Mouse (Mus musculus): ENCODE measurements around the gene Kri1. TPM values are rescaled to one million over a fixed set of nuclear protein-coding genes. Genes with fewer than 3 reads are reported as not detected.

The Kri1 gene
- total and polyA plus RNA-seq, 3 experiments, result 76.1 to 233 (median 199) TPM

DNA sequence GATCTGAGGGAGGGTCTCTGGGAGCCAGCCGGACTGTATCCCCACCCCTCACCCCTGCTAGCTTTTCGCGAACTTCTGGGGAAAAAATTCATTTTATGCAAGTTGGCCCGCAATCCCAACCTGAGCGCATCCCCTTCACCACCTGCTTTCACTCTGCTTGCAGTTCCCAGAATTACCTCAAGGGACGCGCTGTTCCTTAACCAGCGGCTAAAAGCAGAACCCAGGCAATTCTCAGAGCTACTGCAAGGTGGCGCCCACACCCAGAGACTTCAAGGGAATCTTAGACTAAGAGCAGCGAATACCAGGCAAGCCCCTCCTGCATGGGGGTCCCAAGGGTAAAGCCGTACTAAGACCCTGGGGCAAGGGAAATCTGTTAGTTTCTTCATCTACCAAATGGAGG is 46.4 kb downstream of the Kri1 start (continued):
- no peak for TF ChIP-seq MAFK (IDR thresholded peaks at IDR 0.05; ENCODE audit: borderline replicate concordance, low read depth, low read length)
- TF ChIP-seq RCOR1 (IDR thresholded peaks at IDR 0.05; ENCODE audit: low read depth, low read length), result peak; percentile 59; the same call in 1 of the 2 replicates
- TF ChIP-seq SMC3 (IDR thresholded peaks at IDR 0.05; ENCODE audit: low read depth, low read length), result peak; percentile 98
- no peak for TF ChIP-seq BHLHE40 (IDR thresholded peaks at IDR 0.05; ENCODE audit: borderline replicate concordance, low read depth, low read length)
- TF ChIP-seq POLR2AphosphoS5 (IDR thresholded peaks at IDR 0.05; ENCODE audit: borderline replicate concordance, low read depth, low read length), result no peak
- no peak for TF ChIP-seq CHD2 (IDR thresholded peaks at IDR 0.05; ENCODE audit: low read length)
- peak; percentile 66; the same call in 1 of the 2 replicates for TF ChIP-seq MXI1 (IDR thresholded peaks at IDR 0.05; ENCODE audit: low read depth, low read length)
- no peak for TF ChIP-seq GABPA (IDR thresholded peaks at IDR 0.05; ENCODE audit: low read depth, low read length)
- no peak for TF ChIP-seq KAT2A (conservative IDR thresholded peaks at IDR 0.05; ENCODE audit: low read depth, low read length)
- TF ChIP-seq ELF1 (IDR thresholded peaks at IDR 0.05; ENCODE audit: low read depth, low read length), result peak; percentile 40; the same call in 1 of the 2 replicates
- no peak for TF ChIP-seq TAL1 (IDR thresholded peaks at IDR 0.05; ENCODE audit: low read length)

DNA sequence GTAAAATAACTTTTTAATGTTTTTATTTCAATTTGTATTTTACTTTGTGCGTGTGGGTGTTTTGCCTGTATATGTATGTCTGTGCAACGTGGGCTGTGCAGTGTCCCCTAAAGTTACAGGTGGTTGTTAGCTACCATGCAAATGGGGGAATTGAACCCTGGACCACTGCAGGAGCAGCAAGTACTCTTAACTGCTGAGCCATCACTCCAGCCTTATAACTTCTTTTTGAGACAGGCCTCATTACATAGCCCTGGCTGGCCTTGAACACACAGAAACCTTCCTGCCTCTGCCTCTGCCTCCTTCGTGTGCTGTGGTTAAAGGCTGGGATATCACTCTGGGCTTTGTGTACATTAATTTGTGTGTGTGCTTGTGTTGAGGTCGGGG is 48.3 kb downstream of the Kri1 start:
- peak overlapping the region; percentile 81 for H3K9ac ChIP-seq (ENCODE audit: control insufficient read depth, low read depth, low read length, poor library complexity, severe bottlenecking)
- peaks cover 15 to 22% of the 10 kb centered on the region in 2 experiments for H3K36me3 ChIP-seq (ENCODE audit: control insufficient read depth in 1 of 2, insufficient read depth in 2 of 2, low read length in 2 of 2)
- 0 out of 2 replicates have a peak, but pooled peaks have one; percentile 4 for TF ChIP-seq UBTF (IDR thresholded peaks at IDR 0.05; ENCODE audit: borderline replicate concordance, insufficient read depth, low read depth, low read length)
- TF ChIP-seq POLR2AphosphoS5 (IDR thresholded peaks at IDR 0.05; ENCODE audit: borderline replicate concordance, low read depth, low read length), result 0 out of 2 replicates have a peak, but pooled peaks have one; percentile 2
- TF ChIP-seq CHD2 (IDR thresholded peaks at IDR 0.05; ENCODE audit: low read length), result no peak
- peaks cover 43% of the 10 kb centered on the region for H3K79me2 ChIP-seq (ENCODE audit: control insufficient read depth, insufficient read depth, low read length, poor library complexity)
- peaks cover 12 to 30% of the 10 kb centered on the region in 2 experiments; a peak in 3 of 4 replicates for H3K4me1 ChIP-seq (ENCODE audit: control insufficient read depth in 1 of 2, insufficient read depth in 2 of 2, low read length in 2 of 2)
- peak overlapping the region; percentile 86 for H3K27ac ChIP-seq (ENCODE audit: control insufficient read depth, low read depth, low read length)
- H3K4me3 ChIP-seq (ENCODE audit: control insufficient read depth in 1 of 2, insufficient read depth in 1 of 2, low read depth in 2 of 2, low read length in 2 of 2), result peak overlapping the region; percentile 79 to 96
- DNase-seq (ENCODE audit: low read depth, low spot score), result peak; percentile 88
- H3K9me3 ChIP-seq (replicated peaks; ENCODE audit: insufficient read depth, low read length), result no peaks in the 10 kb centered on the region
- H3K27me3 ChIP-seq (ENCODE audit: control insufficient read depth in 1 of 2, insufficient read depth in 2 of 2, low read length in 2 of 2), result no peaks in the 10 kb centered on the region

DNA sequence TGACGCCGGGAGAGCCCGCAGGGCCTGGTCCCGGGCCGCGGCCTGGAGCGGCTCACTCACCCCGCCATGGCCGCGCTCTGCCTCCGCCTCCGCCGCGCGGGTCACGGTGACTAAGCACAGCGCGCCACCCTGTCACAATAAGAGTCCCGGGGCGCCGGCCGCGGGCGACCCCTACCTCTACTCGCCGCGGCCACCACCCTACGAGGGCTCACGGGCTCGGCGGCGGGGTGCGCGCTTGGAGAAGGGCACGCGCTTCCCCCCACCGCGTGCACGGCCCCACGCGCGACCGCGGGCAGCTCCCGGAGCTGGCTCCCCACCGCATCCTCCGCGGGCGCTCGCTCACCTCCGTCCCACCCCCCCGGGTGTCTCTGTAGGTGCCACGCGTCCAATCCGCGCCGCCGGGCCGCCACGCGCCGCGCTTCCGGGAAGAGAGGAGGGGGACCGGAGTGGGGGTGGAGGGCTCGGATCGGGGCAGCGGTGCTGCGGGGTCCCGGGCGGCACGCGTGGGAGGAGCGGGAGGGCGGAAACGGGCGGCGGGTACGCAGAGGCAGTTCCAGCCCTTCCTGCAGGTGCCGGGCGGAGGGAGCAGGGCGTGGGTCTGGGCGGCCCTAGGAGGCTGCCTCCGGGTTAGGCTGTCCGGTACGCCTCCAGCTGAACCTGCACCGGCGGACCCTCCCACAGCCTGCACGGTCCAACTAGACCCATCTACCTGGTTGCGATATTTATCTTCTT is 48.9 kb downstream of the Kri1 start, which contains the start of gene Keap1:
Keap1 (minus strand) TSS at position 629 of the 732 bp plus-strand sequence.
- peaks cover 12 to 30% of the 10 kb centered on the region in 2 experiments; a peak in 3 of 4 replicates for H3K4me1 ChIP-seq (ENCODE audit: control insufficient read depth in 1 of 2, insufficient read depth in 2 of 2, low read length in 2 of 2)
- H3K9me3 ChIP-seq (replicated peaks; ENCODE audit: insufficient read depth, low read length), result no peaks in the 10 kb centered on the region
- DNase-seq (ENCODE audit: low read depth, low spot score), result peak; percentile 92
- peak within 1 kb of the TSS; percentile 86 for H3K27ac ChIP-seq (ENCODE audit: control insufficient read depth, low read depth, low read length)
- H3K9ac ChIP-seq (ENCODE audit: control insufficient read depth, low read depth, low read length, poor library complexity, severe bottlenecking), result peak within 1 kb of the TSS; percentile 81
- peak within 1 kb of the TSS; percentile 79 to 96 for H3K4me3 ChIP-seq (ENCODE audit: control insufficient read depth in 1 of 2, insufficient read depth in 1 of 2, low read depth in 2 of 2, low read length in 2 of 2)
- peaks cover 44% of the 10 kb centered on the region for H3K79me2 ChIP-seq (ENCODE audit: control insufficient read depth, insufficient read depth, low read length, poor library complexity)
- no peaks in the 10 kb centered on the region for H3K27me3 ChIP-seq (ENCODE audit: control insufficient read depth in 1 of 2, insufficient read depth in 2 of 2, low read length in 2 of 2)
- peaks cover 20 to 22% of the 10 kb centered on the region in 2 experiments for H3K36me3 ChIP-seq (ENCODE audit: control insufficient read depth in 1 of 2, insufficient read depth in 2 of 2, low read length in 2 of 2)
- peak; percentile 91 for TF ChIP-seq MXI1 (IDR thresholded peaks at IDR 0.05; ENCODE audit: low read depth, low read length)
- no peak for TF ChIP-seq ZC3H11A (IDR thresholded peaks at IDR 0.05; ENCODE audit: low read depth, low read length)
- TF ChIP-seq RAD21 (IDR thresholded peaks at IDR 0.05; ENCODE audit: low read depth, low read length), result no peak
- peak in 1 of 3 experiments; percentile 10; a peak in 1 of 6 replicates for TF ChIP-seq CTCF (IDR thresholded peaks at IDR 0.05 in 2 of 3, conservative IDR thresholded peaks at IDR 0.05 in 1 of 3; ENCODE audit: control insufficient read depth in 1 of 3, insufficient read depth in 1 of 3, low read depth in 2 of 3, low read length in 3 of 3, poor library complexity in 1 of 3, severe bottlenecking in 1 of 3)
- peak; percentile 86 for TF ChIP-seq SIN3A (IDR thresholded peaks at IDR 0.05; ENCODE audit: low read length)
- TF ChIP-seq MAZ (IDR thresholded peaks at IDR 0.05; ENCODE audit: low read depth, low read length), result peak; percentile 98
- TF ChIP-seq ZKSCAN1 (IDR thresholded peaks at IDR 0.05; ENCODE audit: low read depth, low read length), result no peak
- TF ChIP-seq TCF12 (IDR thresholded peaks at IDR 0.05; ENCODE audit: low read depth, low read length), result peak; percentile 60
- TF ChIP-seq KAT2A (conservative IDR thresholded peaks at IDR 0.05; ENCODE audit: low read depth, low read length), result no peak; the same call in 1 of the 2 replicates
- TF ChIP-seq NELFE (IDR thresholded peaks at IDR 0.05; ENCODE audit: low read depth, low read length), result peak; percentile 86
- TF ChIP-seq MYC (IDR thresholded peaks at IDR 0.05; ENCODE audit: low read depth, low read length), result peak; percentile 80; the same call in 1 of the 2 replicates
- peak; percentile 72 for TF ChIP-seq POLR2AphosphoS2 (IDR thresholded peaks at IDR 0.05; ENCODE audit: low read length)
- peak; percentile 62; the same call in 1 of the 2 replicates for TF ChIP-seq MEF2A (IDR thresholded peaks at IDR 0.05; ENCODE audit: extremely low read depth, insufficient replicate concordance, low read depth, low read length, poor library complexity, severe bottlenecking)
- peak; percentile 85 for TF ChIP-seq HCFC1 (IDR thresholded peaks at IDR 0.05; ENCODE audit: low read depth, low read length)
- no peak for TF ChIP-seq USF2 (IDR thresholded peaks at IDR 0.05; ENCODE audit: borderline replicate concordance in 1 of 2, insufficient read depth in 1 of 2, low read depth in 1 of 2, low read length in 2 of 2)
- peak; percentile 94 for TF ChIP-seq ELF1 (IDR thresholded peaks at IDR 0.05; ENCODE audit: low read depth, low read length)
- TF ChIP-seq MYB (IDR thresholded peaks at IDR 0.05; ENCODE audit: low read depth, low read length), result no peak

Data from MEL (cell line).